Mouse (Mus musculus) liver, adult 10 weeks (tissue): ENCODE data around the gene Tomm20l. TPM values are rescaled to one million over a fixed set of nuclear protein-coding genes. Genes with fewer than 3 reads are reported as not detected.

ENCODE experiments used
- polyA plus RNA-seq: library from polyadenylated mRNA; stranded (reverse); fragments of 350-450 nt; fragmentation: Illumina TruSeq; extraction: RNeasy Lipid Tissue Mini Kit (QIAGEN cat#74804); gene quantifications from one replicate; pipeline ENCODE4 v1.2.3, GENCODE M21; 2014; ENCODE audit warnings: low read depth, low replicate concordance

The Tomm20l gene
- polyA plus RNA-seq = not detected

DNA sequence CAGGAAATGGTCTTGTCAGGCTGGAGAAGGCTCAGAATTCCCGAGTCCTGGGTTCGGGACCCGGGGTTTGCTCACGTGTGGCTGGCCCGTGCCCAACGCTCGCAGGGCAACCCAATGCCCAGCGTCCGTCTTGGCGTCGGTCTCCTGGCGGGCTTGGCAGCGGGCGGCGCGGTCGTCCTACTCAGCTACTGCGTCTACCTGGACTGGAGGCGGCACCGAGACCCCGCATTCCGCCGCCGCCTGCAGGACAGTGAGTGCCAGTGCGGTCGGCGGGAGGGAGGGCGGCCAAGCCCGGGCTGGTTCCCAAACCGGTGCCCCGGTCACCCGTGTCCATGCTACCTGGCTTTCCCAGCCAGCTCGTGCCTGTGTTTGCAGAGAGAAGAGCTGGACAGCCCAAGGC lies at the start of gene Tomm20l:
Gene Tomm20l (plus strand): TSS at position 98 of the 400 bp plus-strand sequence.

DNA sequence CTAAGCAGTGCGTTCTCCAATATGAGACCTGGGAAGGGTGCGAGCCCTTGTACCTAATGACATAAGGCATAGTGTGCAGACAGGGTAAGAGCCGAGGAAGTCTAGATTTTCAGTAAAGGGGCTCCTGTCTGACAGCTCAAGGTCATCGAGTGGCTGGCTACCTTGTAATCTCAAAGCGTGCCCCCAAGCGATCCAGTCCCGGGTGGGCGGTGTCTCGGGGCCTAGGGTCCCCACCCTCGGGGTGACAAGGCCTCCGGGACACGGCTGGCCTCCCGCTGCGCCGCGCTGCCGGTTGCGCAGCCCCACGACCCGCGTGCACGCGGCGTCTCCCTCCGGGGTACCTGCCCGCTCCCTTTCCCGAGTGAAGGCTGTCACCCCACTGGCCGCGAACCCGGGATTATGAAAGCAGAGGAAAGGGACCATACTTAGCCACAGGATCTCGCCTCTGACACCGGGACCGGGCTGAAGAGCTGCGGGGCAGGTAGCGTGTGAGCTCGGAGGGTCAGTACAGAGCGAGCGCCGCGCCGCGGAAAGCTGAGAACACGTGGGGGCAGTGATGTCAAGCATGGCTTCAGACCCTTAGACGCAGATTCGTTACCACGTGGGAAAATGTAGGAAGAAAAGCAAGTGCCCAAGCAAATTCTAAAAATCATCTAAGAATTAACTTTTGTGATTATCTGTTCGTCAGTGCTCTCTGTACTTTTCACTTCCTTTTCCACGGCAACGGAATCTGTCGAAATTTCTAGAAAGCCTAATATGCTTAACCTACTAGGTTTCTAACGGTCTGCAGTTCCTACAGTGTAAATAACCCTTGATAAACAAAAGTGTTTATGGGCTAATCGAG lies 25.1 kb downstream of the Tomm20l start, which contains the start of the genes Timm9 and 2700049A03Rik:
Gene Timm9 (minus strand): TSS at position 555 of the 844 bp plus-strand sequence.
Gene 2700049A03Rik (plus strand): TSS at position 719 of the 844 bp plus-strand sequence.

Other genes with a start within 250 kb of the Tomm20l start
- 107 TPM for gene Actr10, start 173.6 kb upstream of the Tomm20l start, polyA plus RNA-seq
- 715 TPM for gene Psma3, start 136.8 kb upstream of the Tomm20l start, polyA plus RNA-seq
- gene Arid4a, start 95.4 kb upstream of the Tomm20l start, polyA plus RNA-seq = 12.0 TPM
- gene Timm9, start 25.3 kb downstream of the Tomm20l start, polyA plus RNA-seq = 49.3 TPM
- gene 2700049A03Rik, start 25.4 kb downstream of the Tomm20l start, polyA plus RNA-seq = 1.1 TPM
- 1.3 TPM for gene Dact1, start 198.5 kb downstream of the Tomm20l start, polyA plus RNA-seq